Mouse (Mus musculus) thymus, adult 2 months (tissue): ENCODE results near the gene Gigyf1. TPM values are rescaled to one million over a fixed set of nuclear protein-coding genes. Genes with fewer than 3 reads are reported as not detected.

Experiments
- DNase-seq: peaks from one replicate; pipeline ENCODE4 v3.0.0; 2021
- H3K27ac ChIP-seq: fragments of 200-500 bp; 2 replicates; pipeline ENCODE4 v1.5.1; 2012; ENCODE audit warnings: low read length, control low read depth; ENCODE audit not compliant: control insufficient read depth, insufficient read depth
- H3K27me3 ChIP-seq: fragments of 200-500 bp; 2 replicates; pipeline ENCODE4 v1.6.1; 2012; ENCODE audit warnings: mild to moderate bottlenecking, low read length, moderate library complexity, mixed read lengths; ENCODE audit not compliant: control insufficient read depth, insufficient read depth
- H3K36me3 ChIP-seq: fragments of 200-500 bp; 2 replicates; pipeline ENCODE4 v1.6.1; 2012; ENCODE audit warnings: mild to moderate bottlenecking, low read length, moderate library complexity; ENCODE audit not compliant: control insufficient read depth, insufficient read depth
- H3K4me1 ChIP-seq: fragments of 200-500 bp; replicated peaks from 2 replicates; pipeline ENCODE4 v1.6.1; 2012; ENCODE audit warnings: low read length; ENCODE audit not compliant: control insufficient read depth, insufficient read depth
- H3K4me3 ChIP-seq: fragments of 200-500 bp; 2 replicates; pipeline ENCODE4 v1.5.1; 2012; ENCODE audit warnings: mild to moderate bottlenecking, low read length, control low read depth, moderate library complexity; ENCODE audit not compliant: control insufficient read depth, insufficient read depth
- CTCF ChIP-seq: fragments of 200-500 bp; IDR thresholded peaks from 2 replicates; pipeline ENCODE4 v1.5.1; 2012; ENCODE audit warnings: mild to moderate bottlenecking, control low read depth, low read length, moderate library complexity, borderline replicate concordance; ENCODE audit not compliant: control insufficient read depth, poor library complexity, insufficient read depth; ENCODE audit errors: extremely low read depth
- POLR2A ChIP-seq: fragments of 200-500 bp; IDR thresholded peaks from 2 replicates; pipeline ENCODE4 v1.6.1; 2012; ENCODE audit warnings: mild to moderate bottlenecking, low read length, control low read depth, moderate library complexity; ENCODE audit not compliant: control insufficient read depth, poor library complexity, insufficient read depth; ENCODE audit errors: extremely low read depth
- WGBS: fragments of 180-500 bp; shearing (Covaris S2); methylation state at CpG from one replicate; pipeline ENCODE4 v1.1.7; 2018; 5-methylcytosine and 5-hydroxymethylcytosine counted together
- polyA plus RNA-seq: library from polyadenylated mRNA; depleted of rRNA; stranded (reverse); fragments of >200 nt; gene quantifications from 2 replicates; pipeline ENCODE4 v1.2.3, GENCODE M21; 2012

Gigyf1 gene
- polyA plus RNA-seq, 1 experiment = 84.3 TPM

- WGBS = 81% methylated on average over 5 of the region's 5 CpGs
- no peak for DNase-seq
- H3K36me3 ChIP-seq = no peaks in the 10 kb centered on the region
- no peak for TF ChIP-seq POLR2A
- TF ChIP-seq CTCF = no peak
- H3K4me3 ChIP-seq = no peak overlapping the region
- no peaks in the 10 kb centered on the region for H3K27me3 ChIP-seq
- 0 out of 2 replicates have a peak, but pooled peaks cover 10% of the 10 kb centered on the region for H3K4me1 ChIP-seq
- H3K27ac ChIP-seq = no peak overlapping the region
Measured at GRCm38 (mm10) chr5:137541768-137542540, 23.6 kb downstream of the Gigyf1 start.

DNA sequence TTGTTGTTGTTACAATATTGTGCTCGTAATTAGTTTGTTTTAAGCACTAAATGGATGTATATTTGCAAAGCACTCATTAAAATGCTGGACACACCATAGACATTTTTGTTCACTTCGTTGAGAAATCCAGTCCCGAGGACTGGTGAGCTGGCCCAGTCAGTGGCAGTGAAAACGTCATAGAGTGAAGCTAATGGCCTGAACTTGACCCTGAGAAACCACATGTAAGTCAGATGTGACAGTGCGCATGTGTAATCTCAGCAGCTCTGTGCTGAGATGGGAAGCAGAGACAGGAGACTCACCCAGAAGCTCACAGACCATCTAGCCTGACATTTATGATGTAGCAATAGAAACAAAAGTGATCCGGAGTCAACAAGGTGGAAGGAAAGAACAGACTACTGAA is 26.6 kb downstream of the Gigyf1 start:
- 0 out of 2 replicates have a peak, but pooled peaks cover 2% of the 10 kb centered on the region for H3K4me1 ChIP-seq
- no peaks in the 10 kb centered on the region for H3K27me3 ChIP-seq
- TF ChIP-seq CTCF = no peak
- TF ChIP-seq POLR2A = no peak
- DNase-seq = no peak
- WGBS = 85% methylated on average over 6 of the region's 6 CpGs
- H3K4me3 ChIP-seq = no peak overlapping the region
- H3K36me3 ChIP-seq = no peaks in the 10 kb centered on the region
- no peak overlapping the region for H3K27ac ChIP-seq

DNA sequence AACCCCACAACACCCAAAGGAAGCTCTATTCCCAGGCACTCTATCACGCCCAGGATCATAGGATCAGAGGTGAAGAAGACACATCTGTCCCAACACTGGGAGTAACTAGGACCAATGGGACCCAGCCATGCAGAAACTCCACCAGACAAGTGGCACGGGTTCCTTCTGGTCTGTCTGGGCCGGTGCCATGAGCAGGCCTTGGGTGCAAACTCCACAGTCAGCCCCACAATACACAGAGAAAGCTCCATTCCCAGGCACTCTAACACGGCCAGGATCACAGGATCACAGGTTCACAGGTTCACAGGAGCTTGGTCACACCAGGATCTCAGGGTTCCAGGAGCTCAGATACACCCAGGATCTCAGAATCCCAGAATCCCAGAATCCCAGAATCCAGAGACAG is 27.2 kb downstream of the Gigyf1 start:
- DNase-seq = no peak
- no peak for TF ChIP-seq POLR2A
- no peak for TF ChIP-seq CTCF
- no peaks in the 10 kb centered on the region for H3K36me3 ChIP-seq
- no peaks in the 10 kb centered on the region for H3K4me1 ChIP-seq
- WGBS = 90% methylated on average over 4 of the region's 4 CpGs
- H3K4me3 ChIP-seq = no peak overlapping the region
- H3K27ac ChIP-seq = no peak overlapping the region
- H3K27me3 ChIP-seq = no peaks in the 10 kb centered on the region

- Histone ChIP-seq H3K36me3 (no peaks in the 10 kb centered on the region), H3K4me1 (peaks cover 6% of the 10 kb centered on the region; the same call in 1 of the 2 replicates), H3K27ac (no peak overlapping the region), H3K4me3 (no peak overlapping the region), H3K27me3 (no peaks in the 10 kb centered on the region; the same call in 1 of the 2 replicates)
- no peak for DNase-seq
- WGBS = 91% methylated on average over 2 of the region's 2 CpGs
- TF ChIP-seq CTCF (no peak), POLR2A (no peak)
Measured at GRCm38 (mm10) chr5:137549840-137550239, 31.5 kb downstream of the Gigyf1 start.

- H3K27me3 ChIP-seq = no peaks in the 10 kb centered on the region; the same call in 1 of the 2 replicates
- H3K27ac ChIP-seq = no peak overlapping the region
- peaks cover 6% of the 10 kb centered on the region; the same call in 1 of the 2 replicates for H3K4me1 ChIP-seq
- H3K36me3 ChIP-seq = no peaks in the 10 kb centered on the region
- no peak overlapping the region for H3K4me3 ChIP-seq
- TF ChIP-seq POLR2A (no peak), CTCF (no peak)
- DNase-seq = peak; percentile 36
- 82% methylated on average over 5 of the region's 5 CpGs for WGBS
Measured at GRCm38 (mm10) chr5:137551119-137551518, 32.8 kb downstream of the Gigyf1 start.

GRCm38 (mm10) chr5:137553000-137553399 is 34.7 kb downstream of the Gigyf1 start:
- WGBS = 45% methylated on average over 6 of the region's 6 CpGs
- DNase-seq = no peak
- Histone ChIP-seq H3K4me1 (peaks cover 6% of the 10 kb centered on the region; the same call in 1 of the 2 replicates), H3K27ac (no peak overlapping the region), H3K4me3 (no peak overlapping the region), H3K27me3 (no peaks in the 10 kb centered on the region; the same call in 1 of the 2 replicates), H3K36me3 (no peaks in the 10 kb centered on the region)
- TF ChIP-seq POLR2A = no peak
- TF ChIP-seq CTCF = no peak

DNA sequence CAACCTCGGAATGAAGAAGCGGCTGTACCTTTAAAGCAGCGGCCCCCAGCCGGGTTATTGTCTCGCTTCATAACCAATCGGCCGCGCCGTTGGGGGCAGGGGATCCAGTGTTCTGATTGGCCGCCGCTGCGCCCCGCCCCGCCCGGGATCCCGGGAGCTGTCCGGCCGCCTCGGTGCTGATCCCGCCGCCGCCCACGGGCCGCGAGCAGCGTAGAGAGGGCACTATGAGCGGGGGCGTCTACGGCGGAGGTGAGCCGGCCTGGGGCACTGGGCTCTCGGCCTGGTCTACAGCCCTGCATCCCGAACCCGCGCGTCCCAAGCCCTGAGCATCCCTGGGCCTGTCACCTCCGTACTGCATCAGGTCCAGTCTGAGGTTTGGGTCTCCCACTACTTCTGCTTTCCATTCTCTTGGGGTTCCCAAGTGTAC is 35.1 kb downstream of the Gigyf1 start, which contains the start of gene Actl6b:
TSS of gene Actl6b (plus strand) at position 107 of the 427 bp plus-strand sequence.
- TF ChIP-seq POLR2A = no peak
- TF ChIP-seq CTCF = no peak

More for the DNA sequence above, 35.1 kb downstream of the Gigyf1 start, which contains the start of gene Actl6b:
- H3K4me1 ChIP-seq = peaks cover 6% of the 10 kb centered on the region; the same call in 1 of the 2 replicates
- no peak within 1 kb of the TSS for H3K4me3 ChIP-seq
- no peaks in the 10 kb centered on the region; the same call in 1 of the 2 replicates for H3K27me3 ChIP-seq
- no peaks in the 10 kb centered on the region for H3K36me3 ChIP-seq
- H3K27ac ChIP-seq = no peak within 1 kb of the TSS
- 3% methylated on average over 37 of the region's 37 CpGs for WGBS
- peak; percentile 63 for DNase-seq
